Mouse (Mus musculus) embryonic facial prominence, embryonic 10.5 days (tissue): ENCODE results near the gene March8. TPM values are rescaled to one million over a fixed set of nuclear protein-coding genes. Genes with fewer than 3 reads are reported as not detected.

Experiments
- DNase-seq: peaks from one replicate; pipeline ENCODE4 v3.0.0-alpha.2; 2017; ENCODE audit warnings: low spot score
- H3K27ac ChIP-seq: fragments of 300-500 bp; sonication (generic); replicated peaks from 2 replicates; pipeline ENCODE4 v1.5.1; 2016; ENCODE audit warnings: mild to moderate bottlenecking
- H3K27me3 ChIP-seq: fragments of 300-500 bp; sonication (generic); replicated peaks from 2 replicates; pipeline ENCODE4 v1.6.1; 2016; ENCODE audit warnings: low read depth, mild to moderate bottlenecking; ENCODE audit not compliant: poor library complexity, severe bottlenecking
- H3K36me3 ChIP-seq: fragments of 300-500 bp; sonication (generic); replicated peaks from 2 replicates; pipeline ENCODE4 v1.6.1; 2016; ENCODE audit warnings: mild to moderate bottlenecking, moderate library complexity
- H3K4me1 ChIP-seq: fragments of 300-500 bp; sonication (generic); 2 replicates; pipeline ENCODE4 v1.6.1; 2016
- H3K4me3 ChIP-seq: fragments of 300-500 bp; sonication (generic); 2 replicates; pipeline ENCODE4 v1.5.1; 2016; ENCODE audit warnings: mild to moderate bottlenecking, moderate library complexity
- H3K9me3 ChIP-seq: fragments of 300-500 bp; sonication (generic); 2 replicates; pipeline ENCODE4 v1.6.1; 2016; ENCODE audit warnings: mild to moderate bottlenecking
- WGBS: fragments of 180-500 bp; shearing (Covaris S2); methylation state at CpG from one replicate; pipeline ENCODE4 v1.1.7; 2016; 5-methylcytosine and 5-hydroxymethylcytosine counted together
- polyA plus RNA-seq: library from polyadenylated mRNA; unstranded; fragments of >200 nt; fragmentation: Nextera tagmentation; extraction: Ambion mirVana; gene quantifications from 2 replicates; pipeline ENCODE4 v1.2.1, GENCODE M21; 2016

Gene March8
- polyA plus RNA-seq, 1 experiment from 2014 or later: 24.7 TPM

GRCm38 (mm10) chr6:116416000-116416552 is 78.3 kb downstream of the March8 start:
- no peaks in the 10 kb centered on the region for H3K27me3 ChIP-seq
- no peak overlapping the region for H3K27ac ChIP-seq
- no peaks in the 10 kb centered on the region for H3K9me3 ChIP-seq
- 85% methylated on average over 6 of the region's 6 CpGs for WGBS
- DNase-seq: no peak
- H3K4me1 ChIP-seq: peaks cover 10% of the 10 kb centered on the region; the same call in 1 of the 2 replicates
- H3K36me3 ChIP-seq: peaks cover 6% of the 10 kb centered on the region
- H3K4me3 ChIP-seq: no peak overlapping the region

GRCm38 (mm10) chr6:116417518-116418315 is 79.9 kb downstream of the March8 start:
- H3K9me3 ChIP-seq: no peaks in the 10 kb centered on the region
- H3K36me3 ChIP-seq: peaks cover 1% of the 10 kb centered on the region; the same call in 1 of the 2 replicates
- H3K4me1 ChIP-seq: peaks cover 10% of the 10 kb centered on the region; the same call in 1 of the 2 replicates
- H3K27me3 ChIP-seq: no peaks in the 10 kb centered on the region
- WGBS: 64% methylated on average over 6 of the region's 6 CpGs
- no peak for DNase-seq
- H3K4me3 ChIP-seq: no peak overlapping the region
- no peak overlapping the region for H3K27ac ChIP-seq

- WGBS: 81% methylated on average over 1 of the region's 1 CpGs
- H3K9me3 ChIP-seq: no peaks in the 10 kb centered on the region
- peaks cover 10% of the 10 kb centered on the region; the same call in 1 of the 2 replicates for H3K4me1 ChIP-seq
- no peak overlapping the region for H3K27ac ChIP-seq
- H3K36me3 ChIP-seq: no peaks in the 10 kb centered on the region
- no peak overlapping the region for H3K4me3 ChIP-seq
- DNase-seq: no peak
- no peaks in the 10 kb centered on the region for H3K27me3 ChIP-seq
Measured at GRCm38 (mm10) chr6:116418487-116418886, 80.7 kb downstream of the March8 start.

- no peak for DNase-seq
- H3K36me3 ChIP-seq: no peaks in the 10 kb centered on the region
- WGBS: 69% methylated on average over 6 of the region's 6 CpGs
- H3K4me1 ChIP-seq: peaks cover 10% of the 10 kb centered on the region; the same call in 1 of the 2 replicates
- H3K27ac ChIP-seq: no peak overlapping the region
- no peaks in the 10 kb centered on the region for H3K27me3 ChIP-seq
- no peaks in the 10 kb centered on the region for H3K9me3 ChIP-seq
- no peak overlapping the region for H3K4me3 ChIP-seq
Measured at GRCm38 (mm10) chr6:116419699-116420098, 81.9 kb downstream of the March8 start.

GRCm38 (mm10) chr6:116420271-116420670 is 82.4 kb downstream of the March8 start:
- no peaks in the 10 kb centered on the region for H3K36me3 ChIP-seq
- WGBS: 90% methylated on average over 10 of the region's 10 CpGs
- H3K4me1 ChIP-seq: peaks cover 8% of the 10 kb centered on the region; the same call in 1 of the 2 replicates
- H3K27me3 ChIP-seq: no peaks in the 10 kb centered on the region
- H3K9me3 ChIP-seq: no peaks in the 10 kb centered on the region
- no peak overlapping the region for H3K4me3 ChIP-seq
- H3K27ac ChIP-seq: no peak overlapping the region
- no peak for DNase-seq

- H3K4me1 ChIP-seq: 0 out of 2 replicates have a peak, but pooled peaks cover 3% of the 10 kb centered on the region
- WGBS: 90% methylated on average over 7 of the region's 7 CpGs
- no peak overlapping the region for H3K4me3 ChIP-seq
- no peak overlapping the region for H3K27ac ChIP-seq
- H3K36me3 ChIP-seq: no peaks in the 10 kb centered on the region
- no peak for DNase-seq
- no peaks in the 10 kb centered on the region for H3K27me3 ChIP-seq
- H3K9me3 ChIP-seq: no peaks in the 10 kb centered on the region
Measured at GRCm38 (mm10) chr6:116422991-116423390, 85.2 kb downstream of the March8 start.

- DNase-seq: no peak
- Histone ChIP-seq H3K9me3 (no peaks in the 10 kb centered on the region), H3K27me3 (no peaks in the 10 kb centered on the region), H3K36me3 (no peaks in the 10 kb centered on the region), H3K4me3 (no peak overlapping the region), H3K27ac (no peak overlapping the region), H3K4me1 (0 out of 2 replicates have a peak, but pooled peaks cover 3% of the 10 kb centered on the region)
- 68% methylated on average over 2 of the region's 2 CpGs for WGBS
Measured at GRCm38 (mm10) chr6:116423664-116424063, 85.8 kb downstream of the March8 start.

- Histone ChIP-seq H3K9me3 (0 out of 2 replicates have a peak, but pooled peaks cover 7% of the 10 kb centered on the region), H3K4me1 (no peaks in the 10 kb centered on the region), H3K4me3 (no peak overlapping the region), H3K27me3 (no peaks in the 10 kb centered on the region), H3K27ac (no peak overlapping the region), H3K36me3 (no peaks in the 10 kb centered on the region)
- 81% methylated on average over 3 of the region's 3 CpGs for WGBS
- DNase-seq: no peak
Measured at GRCm38 (mm10) chr6:116427552-116427951, 89.7 kb downstream of the March8 start.

- H3K36me3 ChIP-seq: no peaks in the 10 kb centered on the region
- no peaks in the 10 kb centered on the region for H3K27me3 ChIP-seq
- no peaks in the 10 kb centered on the region for H3K4me1 ChIP-seq
- H3K9me3 ChIP-seq: 0 out of 2 replicates have a peak, but pooled peaks cover 7% of the 10 kb centered on the region
- no peak overlapping the region for H3K27ac ChIP-seq
- no peak overlapping the region for H3K4me3 ChIP-seq
- 72% methylated on average over 5 of the region's 5 CpGs for WGBS
- peak; percentile 22 for DNase-seq
Measured at GRCm38 (mm10) chr6:116428282-116428681, 90.5 kb downstream of the March8 start.

GRCm38 (mm10) chr6:116438864-116439263 is 101.0 kb downstream of the March8 start:
- H3K4me1 ChIP-seq: no peaks in the 10 kb centered on the region
- no peak for DNase-seq
- no peak overlapping the region for H3K27ac ChIP-seq
- H3K36me3 ChIP-seq: no peaks in the 10 kb centered on the region
- no peak overlapping the region for H3K4me3 ChIP-seq
- no peaks in the 10 kb centered on the region for H3K9me3 ChIP-seq
- 87% methylated on average over 6 of the region's 6 CpGs for WGBS
- no peaks in the 10 kb centered on the region for H3K27me3 ChIP-seq

GRCm38 (mm10) chr6:116439531-116439930 is 101.7 kb downstream of the March8 start:
- no peaks in the 10 kb centered on the region for H3K9me3 ChIP-seq
- H3K36me3 ChIP-seq: no peaks in the 10 kb centered on the region
- 90% methylated on average over 6 of the region's 6 CpGs for WGBS
- H3K4me3 ChIP-seq: no peak overlapping the region
- H3K27ac ChIP-seq: no peak overlapping the region
- no peaks in the 10 kb centered on the region for H3K27me3 ChIP-seq
- no peaks in the 10 kb centered on the region for H3K4me1 ChIP-seq
- DNase-seq: no peak

GRCm38 (mm10) chr6:116440447-116440846 is 102.6 kb downstream of the March8 start:
- WGBS: 79% methylated on average over 4 of the region's 4 CpGs
- no peaks in the 10 kb centered on the region for H3K27me3 ChIP-seq

GRCm38 (mm10) chr6:116440849-116441248 is 103.0 kb downstream of the March8 start:
- H3K27me3 ChIP-seq: no peaks in the 10 kb centered on the region
- H3K9me3 ChIP-seq: no peaks in the 10 kb centered on the region
- H3K27ac ChIP-seq: no peak overlapping the region
- DNase-seq: no peak
- 83% methylated on average over 4 of the region's 4 CpGs for WGBS
- H3K4me1 ChIP-seq: no peaks in the 10 kb centered on the region
- no peak overlapping the region for H3K4me3 ChIP-seq
- H3K36me3 ChIP-seq: no peaks in the 10 kb centered on the region

More at GRCm38 (mm10) chr6:116440447-116440846, 102.6 kb downstream of the March8 start:
- H3K9me3 ChIP-seq: no peaks in the 10 kb centered on the region
- no peaks in the 10 kb centered on the region for H3K36me3 ChIP-seq
- H3K27ac ChIP-seq: no peak overlapping the region
- no peak for DNase-seq
- no peaks in the 10 kb centered on the region for H3K4me1 ChIP-seq
- no peak overlapping the region for H3K4me3 ChIP-seq
